Mouse (Mus musculus) kidney, postnatal 4 days (tissue): ENCODE results near the gene Gm44596.

Experiments
- DNase-seq, 2 experiments: peaks; one replicate each; pipeline ENCODE4 v3.0.0; 2021; ENCODE audit warnings: mixed read lengths in 2 of 2

Gm44596 gene

GRCm38 (mm10) chr6:128375192-128375591 is at the start of gene Gm44596, which contains the start of gene Tex52:
TSS of gene Gm44596 (plus strand) at chr6:128375503.
TSS of gene Tex52 (plus strand) at chr6:128375456.
- DNase-seq: peak in 1 of 2 experiments; percentile 24

GRCm38 (mm10) chr6:128334397-128335124 is 40.7 kb upstream of the Gm44596 start:
- peak; percentile 88 to 89 for DNase-seq

GRCm38 (mm10) chr6:128337467-128337866 is 37.8 kb upstream of the Gm44596 start:
- DNase-seq: no peak

GRCm38 (mm10) chr6:128338876-128339275 is 36.4 kb upstream of the Gm44596 start:
- no peak for DNase-seq

GRCm38 (mm10) chr6:128341956-128342723 is 33.2 kb upstream of the Gm44596 start:
- DNase-seq: no peak

GRCm38 (mm10) chr6:128345623-128346022 is 29.7 kb upstream of the Gm44596 start:
- DNase-seq: no peak

GRCm38 (mm10) chr6:128346782-128347181 is 28.5 kb upstream of the Gm44596 start:
- DNase-seq: no peak

GRCm38 (mm10) chr6:128349711-128350110 is 25.6 kb upstream of the Gm44596 start:
- DNase-seq: no peak

GRCm38 (mm10) chr6:128354140-128354539 is 21.2 kb upstream of the Gm44596 start:
- DNase-seq: no peak

- DNase-seq: peak in 1 of 2 experiments; percentile 54
Measured at GRCm38 (mm10) chr6:128355201-128355681, 20.1 kb upstream of the Gm44596 start.

GRCm38 (mm10) chr6:128355726-128356416 is 19.4 kb upstream of the Gm44596 start, which contains the start of gene Tulp3:
TSS of gene Tulp3 (minus strand) at chr6:128355851.
- peak; percentile 98 for DNase-seq

- peak; percentile 81 to 82 for DNase-seq
Measured at GRCm38 (mm10) chr6:128358999-128359398, 16.3 kb upstream of the Gm44596 start.

- DNase-seq: no peak
Measured at GRCm38 (mm10) chr6:128361901-128362300, 13.4 kb upstream of the Gm44596 start.

GRCm38 (mm10) chr6:128362381-128363006 is 12.8 kb upstream of the Gm44596 start, which contains the start of the genes Rhno1 and Foxm1:
TSS of gene Rhno1 (minus strand) at chr6:128362911.
TSS of gene Foxm1 (plus strand) at chr6:128362967.
- peak; percentile 90 to 94 for DNase-seq

- peak in 1 of 2 experiments; percentile 42 for DNase-seq
Measured at GRCm38 (mm10) chr6:128363007-128363825, 12.1 kb upstream of the Gm44596 start.

- DNase-seq: no peak
Measured at GRCm38 (mm10) chr6:128364721-128365120, 10.6 kb upstream of the Gm44596 start.

GRCm38 (mm10) chr6:128366466-128366865 is 8.8 kb upstream of the Gm44596 start:
- DNase-seq: no peak

GRCm38 (mm10) chr6:128370040-128370439 is 5.3 kb upstream of the Gm44596 start:
- DNase-seq: no peak

GRCm38 (mm10) chr6:128376371-128377085 is 1.2 kb downstream of the Gm44596 start:
- DNase-seq: no peak

- no peak for DNase-seq
Measured at GRCm38 (mm10) chr6:128379636-128380035, 4.3 kb downstream of the Gm44596 start.
